Mouse (Mus musculus) adipocyte (in vitro differentiated cells): Measurements from ENCODE around the gene Rgs8.

Experiments used
- DNase-seq: peaks from one replicate; pipeline ENCODE4 v3.0.0-alpha.2; 2016; ENCODE audit warnings: low spot score

The Rgs8 gene

DNA sequence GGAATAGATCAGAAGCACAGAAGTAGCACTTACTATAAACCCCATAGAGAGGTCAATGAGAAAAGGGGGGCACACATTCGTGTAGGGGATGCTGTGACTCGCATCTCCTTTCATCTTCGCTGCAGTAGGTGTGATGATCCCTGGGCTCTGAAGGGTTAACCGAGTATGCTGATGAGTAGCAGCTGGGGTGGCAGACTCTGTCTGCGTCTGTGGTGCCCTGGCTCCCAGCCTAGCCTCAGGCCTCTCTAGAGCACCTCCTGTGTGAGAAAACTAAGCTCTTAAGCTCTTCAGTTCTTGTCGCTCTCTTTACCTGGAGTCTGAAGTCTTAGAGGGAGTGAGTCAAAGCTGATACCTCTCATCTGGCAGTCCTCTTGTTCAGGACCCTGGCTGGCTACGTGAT is 51.3 kb downstream of the Rgs8 start:
- no peak for DNase-seq

DNA sequence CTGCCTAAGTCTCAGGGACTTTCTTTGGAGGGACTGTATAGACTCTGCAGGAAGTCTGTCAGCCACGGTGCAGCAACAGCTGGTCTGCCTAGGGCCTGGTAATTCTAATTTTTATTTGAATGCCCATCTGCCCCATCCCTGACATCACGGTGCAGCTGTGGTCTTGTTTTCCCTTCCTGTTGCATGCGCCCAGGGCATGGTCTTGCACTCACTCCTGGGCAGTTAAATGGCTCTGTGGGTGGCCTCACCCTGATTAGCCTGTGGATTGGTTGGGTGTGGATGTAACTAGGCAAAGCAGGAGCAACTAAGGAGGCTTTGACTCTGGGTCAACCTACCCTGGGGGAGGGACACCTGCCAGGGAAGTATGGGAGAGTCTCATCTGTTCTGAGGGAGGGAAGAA is 52.2 kb downstream of the Rgs8 start:
- DNase-seq: no peak

DNA sequence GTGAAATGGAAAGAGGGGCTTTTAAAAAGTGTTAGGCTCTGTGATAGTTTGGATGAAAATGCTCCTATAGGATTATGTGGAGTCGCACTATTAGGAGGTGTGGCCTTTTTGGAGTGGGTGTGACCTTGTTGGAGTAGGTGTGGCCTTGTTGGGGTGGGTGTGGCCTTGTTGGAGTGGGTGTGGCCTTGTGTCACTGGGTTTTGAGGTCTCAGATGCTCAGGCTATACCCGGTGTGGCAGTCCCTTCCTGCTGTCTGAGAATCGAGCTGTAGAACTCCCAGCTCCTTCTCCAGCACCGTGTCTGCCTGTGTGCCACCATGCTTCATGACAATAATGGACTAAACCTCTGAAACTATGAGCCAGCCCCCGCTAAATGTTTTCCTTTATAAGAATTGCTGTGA is 55.8 kb downstream of the Rgs8 start:
- no peak for DNase-seq

DNA sequence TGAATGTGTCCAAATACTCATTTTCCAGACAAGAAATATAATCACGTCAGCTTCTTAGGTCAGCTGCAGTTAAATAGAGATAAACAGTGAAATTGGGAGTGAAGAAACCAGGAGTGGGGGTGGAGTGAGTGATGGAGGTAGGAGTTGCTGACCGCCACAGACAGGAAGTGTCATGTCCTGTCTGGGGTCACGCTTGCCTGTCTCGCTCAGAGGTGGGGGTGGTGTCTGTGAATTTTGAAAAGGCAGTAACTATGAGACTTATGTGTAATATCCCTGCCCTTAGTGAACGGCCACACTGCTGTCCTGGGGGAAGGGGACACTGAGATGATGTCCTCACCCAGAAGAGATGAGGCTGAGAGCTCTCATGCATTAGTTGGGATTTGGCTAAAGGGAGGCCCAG is 56.6 kb downstream of the Rgs8 start:
- no peak for DNase-seq

DNA sequence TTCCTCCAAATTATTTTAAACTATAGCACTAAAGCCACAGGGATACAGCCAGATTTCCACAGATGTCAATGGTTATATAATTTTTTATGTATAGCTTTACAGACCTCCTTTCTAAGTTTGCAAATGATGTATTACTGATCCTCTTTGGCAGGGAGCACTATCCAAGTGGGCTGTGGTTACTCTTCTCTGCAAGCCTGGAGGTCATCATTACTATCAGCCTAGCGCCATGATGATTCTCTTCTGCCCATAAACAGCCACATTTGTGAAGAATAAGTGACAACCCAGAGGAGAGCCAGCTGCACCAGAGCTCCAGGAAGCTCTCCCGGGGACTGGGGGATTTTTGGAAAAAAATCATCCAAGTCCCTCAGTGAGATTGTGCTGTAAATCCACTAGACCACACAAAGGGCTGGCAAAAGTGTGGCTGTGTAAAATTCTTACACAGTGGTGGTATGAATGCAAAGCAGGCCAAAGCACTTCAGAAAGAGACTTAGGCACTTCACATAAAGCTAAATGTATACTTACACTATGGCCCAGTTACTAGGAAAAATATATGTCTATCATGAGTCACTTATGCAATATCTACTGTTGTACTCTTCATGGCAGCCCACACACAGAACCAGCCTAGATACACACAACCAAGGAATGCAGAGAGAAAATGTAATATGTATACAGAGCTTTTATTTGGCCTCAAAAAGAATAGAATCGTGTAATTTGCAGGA is 58.9 kb downstream of the Rgs8 start:
- no peak for DNase-seq

GRCm38 (mm10) chr1:153712633-153713032 is 59.8 kb downstream of the Rgs8 start:
- no peak for DNase-seq

DNA sequence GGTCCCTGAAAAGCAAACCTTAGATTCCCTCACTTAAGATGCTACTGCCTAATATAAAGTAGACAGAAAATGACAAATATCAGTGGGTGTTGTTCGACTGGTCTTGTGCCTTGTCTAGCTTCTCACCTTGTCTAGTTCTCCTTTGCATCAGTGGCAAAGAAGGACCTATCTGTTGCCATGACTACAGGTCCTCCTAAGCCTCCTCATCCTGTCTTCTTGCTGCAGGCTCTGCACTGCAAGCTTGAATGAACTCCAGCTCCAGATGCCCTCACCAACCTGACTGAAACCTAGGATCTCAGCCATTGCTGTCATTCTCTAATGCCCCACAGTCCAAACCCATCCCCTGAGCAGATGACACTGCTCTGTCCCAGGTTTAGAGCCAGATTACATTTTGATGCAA is 65.2 kb downstream of the Rgs8 start:
- DNase-seq: no peak

DNA sequence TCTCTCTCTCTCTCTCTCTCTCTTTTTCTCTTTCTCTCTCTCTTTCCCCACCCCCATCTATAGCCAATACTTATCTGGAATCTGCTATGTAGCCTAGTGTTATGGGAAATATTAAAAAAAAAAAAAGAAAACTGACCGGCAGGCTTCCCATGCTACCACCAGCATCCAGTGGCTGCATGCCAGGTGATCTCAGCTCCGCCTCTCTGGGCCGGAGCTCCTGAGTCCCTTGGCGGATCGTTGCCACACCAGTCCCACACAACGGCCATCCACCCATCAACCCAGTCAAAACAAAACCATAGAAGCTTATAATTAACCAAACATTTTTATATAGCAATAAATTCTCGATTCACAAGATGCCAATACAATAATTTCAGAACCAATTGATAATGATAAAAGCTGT is 68.1 kb downstream of the Rgs8 start:
- DNase-seq: peak; percentile 45

- peak; percentile 94 for DNase-seq
These were observed 68.9 kb downstream of the Rgs8 start for GRCm38 (mm10) chr1:153721565-153722310.

DNA sequence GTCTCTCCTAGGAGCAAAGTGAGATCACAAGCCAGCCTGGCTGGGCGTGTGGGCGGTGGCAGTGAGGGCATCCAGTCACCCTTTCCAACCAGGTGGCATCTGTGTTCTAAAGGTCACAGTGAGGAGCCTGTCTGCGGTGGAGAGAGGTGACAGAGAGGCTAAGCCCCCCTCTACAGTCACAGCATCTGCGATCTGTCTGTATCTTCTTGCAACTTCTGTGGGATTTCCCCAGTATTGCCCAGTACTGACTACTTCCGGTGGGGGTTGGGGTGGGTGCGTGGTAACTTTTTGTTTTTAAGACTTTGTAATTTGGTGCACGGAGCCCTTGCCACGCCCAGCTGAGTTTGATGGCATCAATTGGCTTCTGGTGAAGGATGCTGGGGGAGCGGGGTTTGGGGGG is 70.6 kb downstream of the Rgs8 start:
- no peak for DNase-seq

DNA sequence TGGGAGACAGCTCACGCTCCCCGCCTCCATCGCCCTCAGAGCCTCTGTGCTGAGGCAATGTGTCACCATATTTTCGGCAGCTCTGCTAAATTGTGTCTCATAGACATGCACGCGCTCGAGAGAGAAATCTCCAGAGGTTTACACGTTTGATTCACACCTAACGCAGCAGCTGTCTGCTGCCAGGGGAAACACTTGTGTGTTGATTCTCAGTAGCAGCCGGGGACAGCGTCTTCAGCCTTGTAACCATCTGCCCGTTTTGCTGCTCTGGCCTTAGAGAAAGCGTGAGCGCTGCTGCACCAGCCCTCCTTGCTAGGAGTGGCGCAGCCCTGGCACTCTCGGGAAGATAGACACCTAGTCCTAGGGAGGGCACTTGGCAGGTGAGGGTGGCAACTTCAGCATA is 73.8 kb downstream of the Rgs8 start:
- no peak for DNase-seq

- DNase-seq: no peak
These were observed 77.0 kb downstream of the Rgs8 start for GRCm38 (mm10) chr1:153729806-153730205.

- peak; percentile 95 for DNase-seq
These were observed 77.8 kb downstream of the Rgs8 start for GRCm38 (mm10) chr1:153730671-153731070.

- no peak for DNase-seq
These were observed 80.4 kb downstream of the Rgs8 start for GRCm38 (mm10) chr1:153733181-153733580.

DNA sequence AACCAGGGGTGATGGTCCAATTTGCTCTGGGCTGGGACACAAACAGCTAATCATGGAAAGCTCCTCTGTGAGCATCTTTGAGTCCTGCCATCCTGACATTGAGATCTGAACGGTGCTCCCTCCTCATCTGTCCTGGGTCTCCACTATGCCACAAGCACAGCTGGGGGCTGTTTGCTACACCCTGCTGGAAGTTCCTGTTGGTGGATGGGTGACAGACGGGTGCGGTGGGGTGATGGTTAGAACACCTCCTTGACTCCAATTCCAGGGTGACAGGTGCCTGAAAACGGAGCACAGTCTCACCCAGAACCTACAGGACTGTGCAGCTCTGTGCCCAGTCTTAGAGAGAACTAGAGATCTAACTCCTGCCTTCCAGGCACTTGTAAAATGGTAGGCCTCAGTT is 82.0 kb downstream of the Rgs8 start:
- no peak for DNase-seq

DNA sequence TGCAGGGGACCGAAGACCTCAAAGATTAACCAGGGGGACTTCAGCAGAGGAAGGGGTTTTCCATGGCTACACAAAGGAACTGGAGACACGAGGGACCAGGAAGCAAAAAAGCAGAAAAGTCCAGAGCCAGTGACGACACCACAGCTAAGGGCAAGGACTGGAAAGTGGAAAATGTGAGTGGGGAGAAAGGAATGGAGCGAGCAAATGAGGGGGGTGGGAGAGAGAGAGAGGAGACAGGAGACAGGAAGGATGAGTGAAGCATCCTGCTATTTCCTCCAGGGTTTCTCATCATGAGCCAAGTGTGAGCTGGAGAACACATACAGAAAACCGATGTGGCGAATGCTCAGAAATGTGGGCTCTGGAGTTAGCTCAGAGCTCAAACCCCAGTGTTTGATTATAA is 83.3 kb downstream of the Rgs8 start:
- no peak for DNase-seq

GRCm38 (mm10) chr1:153737101-153738085 is 84.6 kb downstream of the Rgs8 start:
- DNase-seq: no peak

DNA sequence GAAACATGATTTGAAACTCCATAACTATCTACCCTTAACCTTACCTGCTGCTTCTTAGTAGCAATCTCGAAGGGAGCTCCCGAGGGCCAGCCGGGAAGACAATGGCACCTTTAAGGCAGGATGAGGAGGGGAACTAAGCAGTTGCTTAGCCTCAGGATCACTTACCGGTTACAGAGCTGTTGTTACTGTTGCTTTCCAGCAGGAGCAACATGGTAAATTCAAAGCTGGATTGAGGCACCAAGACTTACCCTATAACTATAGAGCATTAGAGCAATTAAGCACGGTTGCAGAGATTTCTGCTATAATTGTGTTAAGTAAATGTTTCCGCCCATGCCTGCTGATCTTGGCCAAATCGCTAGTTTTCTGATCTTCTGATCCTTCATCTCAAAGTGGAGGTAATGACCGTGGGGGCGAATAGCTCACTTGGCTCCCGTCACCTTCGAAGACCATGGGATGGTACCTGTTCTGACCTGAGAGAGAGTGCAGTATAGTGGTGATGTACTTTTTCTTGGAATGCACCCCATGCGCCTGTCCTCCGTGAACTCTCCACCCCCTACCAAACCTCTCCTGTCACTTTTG is 86.7 kb downstream of the Rgs8 start:
- DNase-seq: no peak

DNA sequence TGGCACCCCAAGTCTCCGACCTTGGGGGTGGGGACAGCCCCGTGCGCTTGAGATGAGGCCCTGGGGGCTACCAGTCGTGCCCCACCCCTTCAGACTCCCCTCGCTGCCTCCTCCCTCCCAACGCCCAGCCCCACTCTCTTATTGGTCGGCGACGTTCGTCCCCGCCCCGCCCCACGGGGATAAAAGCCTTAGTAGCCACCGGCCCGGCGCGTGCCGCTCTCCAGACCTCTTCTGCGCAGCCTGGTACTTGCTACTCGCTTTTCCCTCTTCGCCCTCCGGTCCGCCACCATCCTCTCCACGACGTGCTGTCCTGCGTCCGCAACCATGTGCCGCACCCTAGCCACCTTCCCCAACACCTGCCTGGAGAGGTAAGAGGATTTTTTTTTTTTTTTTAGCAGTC is 87.3 kb downstream of the Rgs8 start, which contains the start of gene Rgs16:
Rgs16 (plus strand) TSS at position 205 of the 400 bp plus-strand sequence.
- DNase-seq: no peak

GRCm38 (mm10) chr1:153740775-153741400 is 88.1 kb downstream of the Rgs8 start:
- DNase-seq: no peak

DNA sequence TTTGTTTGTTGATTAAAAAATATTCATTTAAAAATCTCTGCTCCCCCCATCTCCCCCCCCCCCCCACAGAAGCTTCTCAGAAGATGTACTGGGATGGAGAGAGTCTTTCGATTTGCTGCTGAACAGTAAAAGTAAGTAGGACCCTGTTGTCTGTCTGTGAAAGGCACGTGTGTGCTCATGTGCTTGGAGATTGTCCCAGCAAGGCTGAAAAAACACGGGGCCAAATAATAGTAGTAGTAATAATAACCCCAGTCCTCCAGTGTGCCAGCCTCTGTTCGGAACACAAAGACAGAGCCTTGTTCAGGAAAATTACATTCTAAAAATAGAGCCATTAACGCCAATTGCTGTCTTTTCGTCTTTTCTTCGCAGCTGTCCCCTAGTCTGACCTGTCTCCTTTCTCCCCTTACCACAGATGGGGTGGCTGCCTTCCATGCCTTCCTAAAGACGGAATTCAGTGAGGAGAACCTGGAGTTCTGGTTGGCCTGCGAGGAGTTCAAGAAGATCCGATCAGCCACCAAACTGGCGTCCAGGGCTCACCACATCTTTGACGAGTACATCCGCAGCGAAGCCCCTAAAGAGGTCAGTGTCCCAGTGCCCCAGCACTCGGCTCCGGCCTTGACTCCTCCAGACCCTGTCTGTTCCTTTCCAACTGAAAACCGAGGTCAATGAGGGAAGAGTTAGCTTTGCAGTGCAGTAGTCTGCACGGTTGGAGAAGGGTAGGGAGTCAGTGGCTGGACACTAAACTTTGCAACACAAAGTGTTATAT is 88.9 kb downstream of the Rgs8 start:
- DNase-seq: no peak
